Comparison of ENCODE assay signal across 8 mouse cellular contexts in the genomic region with DNA sequence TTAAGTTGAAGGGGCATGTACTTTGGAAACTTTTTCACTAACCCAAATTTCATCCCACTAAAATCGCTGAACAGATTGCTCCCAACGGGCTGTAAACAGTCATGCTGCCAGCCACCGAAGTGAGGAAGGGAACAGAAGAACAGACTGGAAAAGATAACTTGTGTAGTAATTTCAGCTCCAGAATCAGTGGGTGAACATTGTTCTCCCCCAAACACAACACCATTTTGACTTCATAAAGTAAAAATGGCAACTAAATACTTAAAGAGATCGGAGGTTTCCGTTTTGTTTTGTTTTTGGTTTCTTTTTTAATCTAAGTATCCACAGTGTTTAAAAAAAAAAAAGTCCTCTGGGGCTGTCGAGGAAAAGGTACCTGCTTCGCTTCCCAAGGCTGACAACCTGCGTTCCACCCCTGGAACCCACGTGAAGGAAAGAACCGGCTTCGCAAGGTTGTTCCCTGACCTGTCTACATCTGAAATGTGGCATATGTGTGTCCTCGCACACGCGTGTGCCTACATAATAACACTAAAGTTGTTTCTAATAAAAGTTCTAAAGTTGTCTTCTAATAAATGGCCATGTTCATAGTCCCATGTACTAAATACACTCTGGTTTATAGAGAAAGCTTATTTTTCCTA. TPM values are rescaled to one million over a fixed set of nuclear protein-coding genes. Genes with fewer than 3 reads are reported as not detected.
DNase-seq lines count a peak whose midpoint lies in the region.

No protein-coding gene starts in this region.

- H3K27ac ChIP-seq in forebrain, embryonic 10.5 days = no peak overlapping the region
- no peak overlapping the region for H3K27ac ChIP-seq in limb, embryonic 10.5 days

- peaks cover 20% of the 10 kb centered on the region for H3K4me1 ChIP-seq in forebrain, embryonic 10.5 days
- peaks cover 10% of the 10 kb centered on the region for H3K4me1 ChIP-seq in limb, embryonic 10.5 days

- peaks cover 11% of the 10 kb centered on the region; the same call in 1 of the 2 replicates for H3K27me3 ChIP-seq in forebrain, embryonic 10.5 days (ENCODE audit: poor library complexity, severe bottlenecking)
- no peaks in the 10 kb centered on the region for H3K27me3 ChIP-seq in limb, embryonic 10.5 days (ENCODE audit: low read depth, poor library complexity, severe bottlenecking)

- peak overlapping the region; percentile 91 for H3K4me3 ChIP-seq in forebrain, embryonic 10.5 days
- H3K4me3 ChIP-seq in limb, embryonic 10.5 days = peak overlapping the region; percentile 91

- WGBS in forebrain, embryonic 10.5 days = 50% methylated on average over 14 of the region's 14 CpGs
- WGBS in limb, embryonic 10.5 days = 49% methylated on average over 14 of the region's 14 CpGs

- H3K9me3 ChIP-seq in forebrain, embryonic 10.5 days = no peaks in the 10 kb centered on the region
- H3K9me3 ChIP-seq in limb, embryonic 10.5 days (replicated peaks) = no peaks in the 10 kb centered on the region

- peak; percentile 41 for DNase-seq in cerebellum, adult 9-10 months
- DNase-seq in cerebellum, postnatal 36 days = no peak
- peak; percentile 58 for DNase-seq in 416B (ENCODE audit: low read depth)
- no peak for DNase-seq in forebrain, embryonic 10.5 days (ENCODE audit: extremely low spot score, low spot score)
- no peak for DNase-seq in limb, embryonic 10.5 days (ENCODE audit: low spot score)
- DNase-seq in naive thymus-derived CD4-positive, alpha-beta T cell, adult 2 months (ENCODE audit: low read depth) = peak; percentile 36
- DNase-seq in urinary bladder, postnatal 4 days (ENCODE audit: low spot score in 2 of 2) = no peak
- no peak for DNase-seq in kidney, postnatal 14 days

- H3K36me3 ChIP-seq in forebrain, embryonic 10.5 days (replicated peaks) = no peaks in the 10 kb centered on the region
- H3K36me3 ChIP-seq in limb, embryonic 10.5 days = no peaks in the 10 kb centered on the region

RNA-seq across cellular contexts. Expression of a gene that starts 1.3 kb away (rescaled TPM):
- polyA plus RNA-seq in forebrain, embryonic 10.5 days (2016; fragmentation: Nextera tagmentation; extraction: Ambion mirVana) = 7.8 and 8.2 TPM in 2 replicates
- polyA plus RNA-seq in limb, embryonic 10.5 days (2016; fragmentation: Nextera tagmentation; extraction: Ambion mirVana) = 8.3 and 10.0 TPM in 2 replicates

RNA-seq across cellular contexts. Expression of a gene that starts 41.8 kb away (rescaled TPM):
- 20.4 and 21.0 TPM in 2 replicates for polyA plus RNA-seq in forebrain, embryonic 10.5 days (2016; fragmentation: Nextera tagmentation; extraction: Ambion mirVana)
- 21.3 and 22.7 TPM in 2 replicates for polyA plus RNA-seq in limb, embryonic 10.5 days (2016; fragmentation: Nextera tagmentation; extraction: Ambion mirVana)

RNA-seq across cellular contexts. Expression of a gene that starts 41.8 kb away (rescaled TPM):
- 20.4 and 21.6 TPM in 2 replicates for polyA plus RNA-seq in forebrain, embryonic 10.5 days (2016; fragmentation: Nextera tagmentation; extraction: Ambion mirVana)
- 26.3 and 27.9 TPM in 2 replicates for polyA plus RNA-seq in limb, embryonic 10.5 days (2016; fragmentation: Nextera tagmentation; extraction: Ambion mirVana)

Comparison
In these comparisons a context has a peak if more than half of its experiments do, and no peak if none do; other contexts are left out.
1. DNase-seq: peak in cerebellum, adult 9-10 months (single experiment), 416B (single experiment) and naive thymus-derived CD4-positive, alpha-beta T cell, adult 2 months (single experiment); none in cerebellum, postnatal 36 days (0 of 2), forebrain, embryonic 10.5 days (single experiment), limb, embryonic 10.5 days (single experiment), urinary bladder, postnatal 4 days (0 of 2) and kidney, postnatal 14 days (single experiment).